Mouse (Mus musculus): ENCODE results near the gene Crb2. TPM values are rescaled to one million over a fixed set of nuclear protein-coding genes. Genes with fewer than 3 reads are reported as not detected.
A peak's percentile ranks its signal among the peaks of the same experiment; 100 is the strongest.

Crb2 gene
- total RNA-seq, 2 experiments from 2014 or later: 3.9 to 4.6 TPM

GRCm38 (mm10) chr2:37766027-37766761 is 9.9 kb upstream of the Crb2 start:
- no peak for DNase-seq
- intact Hi-C loops (cut with DNase I): no loop called here

- peak; percentile 58 for DNase-seq
- intact Hi-C loops (cut with DNase I): no loop called here
These were observed 8.9 kb upstream of the Crb2 start for GRCm38 (mm10) chr2:37767080-37767547.

GRCm38 (mm10) chr2:37767739-37768138 is 8.3 kb upstream of the Crb2 start:
- intact Hi-C loops (cut with DNase I): no loop called here
- no peak for DNase-seq

GRCm38 (mm10) chr2:37768903-37769302 is 7.1 kb upstream of the Crb2 start:
- DNase-seq: peak; percentile 79
- intact Hi-C loops (cut with DNase I): no loop called here

GRCm38 (mm10) chr2:37769793-37770192 is 6.3 kb upstream of the Crb2 start:
- intact Hi-C loops (cut with DNase I): loop anchor here (5.0 kb wide), 2 partner anchors 67 to 252 kb away; partner anchors contain the start of genes Gpr21 and Strbp
- no peak for DNase-seq

- intact Hi-C loops (cut with DNase I): loop anchor here (5.0 kb wide), 2 partner anchors 69 to 254 kb away; partner anchors contain the start of genes Gpr21 and Strbp
- peak; percentile 89 for DNase-seq
These were observed 4.3 kb upstream of the Crb2 start for GRCm38 (mm10) chr2:37771618-37772285.

- DNase-seq: peak; percentile 74
- intact Hi-C loops (cut with DNase I): loop anchor here (5.0 kb wide), 2 partner anchors 72 to 257 kb away; partner anchors contain the start of genes Gpr21 and Strbp
These were observed 1.5 kb upstream of the Crb2 start for GRCm38 (mm10) chr2:37774571-37774970.

GRCm38 (mm10) chr2:37776611-37777411 is 762 bp downstream of the Crb2 start:
- DNase-seq: no peak
- intact Hi-C loops (cut with DNase I): no loop called here

GRCm38 (mm10) chr2:37777958-37778720 is 2.1 kb downstream of the Crb2 start:
- intact Hi-C loops (cut with DNase I): no loop called here
- no peak for DNase-seq

- peak; percentile 33 for DNase-seq
- intact Hi-C loops (cut with DNase I): no loop called here
These were observed 4.4 kb downstream of the Crb2 start for GRCm38 (mm10) chr2:37780270-37780929.

GRCm38 (mm10) chr2:37781421-37781820 is 5.4 kb downstream of the Crb2 start:
- intact Hi-C loops (cut with DNase I): no loop called here

GRCm38 (mm10) chr2:37782002-37782401 is 6.0 kb downstream of the Crb2 start:
- intact Hi-C loops (cut with DNase I): no loop called here
- no peak for DNase-seq

More at GRCm38 (mm10) chr2:37781421-37781820, 5.4 kb downstream of the Crb2 start:
- no peak for DNase-seq

GRCm38 (mm10) chr2:37784473-37784872 is 8.4 kb downstream of the Crb2 start:
- intact Hi-C loops (cut with DNase I): no loop called here
- no peak for DNase-seq

- intact Hi-C loops (cut with DNase I): no loop called here
- DNase-seq: no peak
These were observed 10.4 kb downstream of the Crb2 start for GRCm38 (mm10) chr2:37786461-37786860.

GRCm38 (mm10) chr2:37788176-37788962 is 12.3 kb downstream of the Crb2 start:
- intact Hi-C loops (cut with DNase I): no loop called here
- DNase-seq: no peak

GRCm38 (mm10) chr2:37789029-37789428 is 13.0 kb downstream of the Crb2 start:
- no peak for DNase-seq
- intact Hi-C loops (cut with DNase I): no loop called here

GRCm38 (mm10) chr2:37789995-37790394 is 13.9 kb downstream of the Crb2 start:
- DNase-seq: no peak
- intact Hi-C loops (cut with DNase I): no loop called here

GRCm38 (mm10) chr2:37790738-37791137 is 14.7 kb downstream of the Crb2 start:
- DNase-seq: no peak
- intact Hi-C loops (cut with DNase I): no loop called here

- no peak for DNase-seq
- intact Hi-C loops (cut with DNase I): no loop called here
These were observed 15.3 kb downstream of the Crb2 start for GRCm38 (mm10) chr2:37791340-37791739.
